Mouse (Mus musculus): ENCODE measurements around the gene Atg9a.

DNA sequence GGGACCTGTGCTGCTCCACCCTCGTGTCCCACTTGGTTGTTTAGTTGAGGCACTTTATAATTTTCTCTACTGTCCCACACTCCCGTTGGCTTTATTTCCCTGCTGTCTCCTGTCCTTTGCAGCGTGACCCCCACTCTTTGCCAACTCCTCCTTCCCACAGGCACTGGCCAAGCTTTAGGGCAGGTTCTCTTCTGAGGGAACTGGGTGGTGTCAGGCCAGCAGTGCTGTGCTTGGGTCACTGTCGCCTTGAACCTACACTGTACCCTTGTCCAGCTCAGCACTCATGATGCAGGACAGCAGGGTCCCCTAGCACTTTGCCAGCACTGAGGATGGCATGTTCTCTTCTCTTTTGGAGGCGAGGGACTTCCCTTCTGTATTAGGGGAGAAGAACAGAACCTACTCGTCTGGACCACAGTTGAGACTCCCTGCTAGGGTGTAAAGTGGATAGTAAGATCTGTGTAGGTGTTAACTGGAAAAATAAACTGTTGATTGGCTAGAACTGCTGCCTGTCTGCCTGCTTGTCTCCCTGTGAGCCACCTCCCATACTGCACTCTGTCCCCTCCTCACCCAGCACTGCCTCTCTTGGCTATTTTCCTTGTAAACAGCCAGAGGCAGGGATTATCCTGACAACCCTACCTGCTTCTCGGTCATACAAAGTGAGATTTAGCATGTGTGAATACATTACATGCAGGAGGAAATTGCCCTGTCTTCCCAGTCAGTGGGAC, 44.4 kb downstream of the Atg9a start:
- no peak for TF ChIP-seq CTCF (IDR thresholded peaks at IDR 0.05; ENCODE audit: borderline replicate concordance, insufficient read depth, low read depth, low read length)
- no peak for TF ChIP-seq POLR2A (IDR thresholded peaks at IDR 0.05; ENCODE audit: borderline replicate concordance, insufficient read depth, low read length)

Measured in cerebellum, adult 2 months (tissue).